Mouse (Mus musculus) cortical plate, adult 2 months (tissue): Measurements from ENCODE around the gene BC051665.

Experiments used
- CTCF ChIP-seq: fragments of 200-500 bp; IDR thresholded peaks from 2 replicates; pipeline ENCODE4 v1.5.1; 2011; ENCODE audit warnings: mild to moderate bottlenecking, control low read depth, low read length; ENCODE audit not compliant: insufficient read depth; ENCODE audit errors: extremely low read depth
- POLR2A ChIP-seq: fragments of 200-500 bp; IDR thresholded peaks from 2 replicates; pipeline ENCODE4 v1.6.1; 2011; ENCODE audit warnings: mild to moderate bottlenecking, low read length, control low read depth; ENCODE audit not compliant: insufficient read depth; ENCODE audit errors: extremely low read depth

- TF ChIP-seq CTCF (peak; percentile 90), POLR2A (no peak)
Measured at GRCm38 (mm10) chr13:60744078-60744460, 42.1 kb downstream of the BC051665 start.
